Mouse (Mus musculus) urinary bladder, adult 2 months (tissue): Measurements from ENCODE around the gene Sgtb. TPM values are rescaled to one million over a fixed set of nuclear protein-coding genes. Genes with fewer than 3 reads are reported as not detected.

Experiments used
- DNase-seq: peaks from one replicate; pipeline ENCODE4 v3.0.0; 2022; ENCODE audit warnings: low spot score
- polyA plus RNA-seq: library from polyadenylated mRNA; depleted of rRNA; stranded (reverse); fragments of >200 nt; gene quantifications from 2 replicates; pipeline ENCODE4 v1.2.3, GENCODE M21; 2012; rRNA removed

Gene Sgtb
- polyA plus RNA-seq, 1 experiment: 2.7 TPM

DNA sequence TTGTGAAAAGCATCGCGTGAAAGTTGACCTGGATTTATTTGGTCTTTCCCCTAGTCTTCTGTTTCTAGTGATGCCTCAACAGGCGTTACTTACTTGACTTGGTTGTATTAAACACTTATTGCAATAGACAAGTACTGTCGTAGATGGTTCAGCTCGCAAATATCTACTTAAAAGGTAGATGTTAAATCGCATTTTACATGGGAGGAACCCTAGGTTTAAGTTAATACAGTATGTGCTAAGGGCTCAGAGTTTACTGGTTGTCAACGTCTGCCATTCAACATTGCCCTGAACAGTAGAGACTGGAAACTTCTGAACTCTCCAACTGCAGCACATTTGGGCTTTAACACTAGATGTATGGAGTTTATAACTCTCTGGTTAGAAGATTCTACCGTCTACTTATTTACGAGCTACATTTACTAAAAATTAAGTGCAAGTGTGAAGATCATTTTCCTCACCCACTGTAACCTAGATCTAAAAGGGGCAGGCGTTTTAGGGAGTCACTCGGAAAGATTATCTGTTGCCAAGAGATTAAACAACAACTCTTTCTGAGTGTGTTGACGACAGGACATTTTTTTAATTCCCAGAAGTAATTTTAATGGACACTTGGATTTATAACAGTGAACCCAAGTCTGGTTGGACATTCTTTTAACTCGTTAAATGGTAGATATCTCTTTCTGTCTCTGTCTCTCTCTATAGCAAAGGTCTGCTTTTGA lies 69.8 kb downstream of the Sgtb start:
- no peak for DNase-seq

DNA sequence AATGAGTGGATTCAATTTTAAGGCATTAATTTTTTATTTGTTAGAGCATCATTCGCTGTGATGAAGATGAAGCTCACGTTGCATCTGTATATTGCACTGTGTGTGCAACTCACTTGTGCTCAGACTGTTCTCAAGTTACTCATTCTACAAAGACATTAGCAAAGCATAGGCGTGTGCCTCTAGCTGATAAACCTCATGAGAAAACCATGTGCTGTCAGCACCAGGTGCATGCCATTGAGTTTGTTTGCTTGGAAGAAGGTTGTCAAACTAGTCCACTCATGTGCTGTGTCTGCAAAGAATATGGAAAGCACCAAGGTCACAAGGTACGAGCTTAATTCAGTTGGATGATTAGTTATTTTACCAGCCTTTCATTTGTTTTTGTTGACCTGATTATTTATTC lies 77.8 kb downstream of the Sgtb start:
- DNase-seq: no peak

Other genes with a start within 250 kb of the Sgtb start
- 30.7 and 38.8 TPM in 2 replicates for gene Erbin, start 189.2 kb upstream of the Sgtb start, polyA plus RNA-seq
- 12.6 and 13.0 TPM in 2 replicates for gene Nln, start 127 bp upstream of the Sgtb start, polyA plus RNA-seq
- 24.3 and 25.0 TPM in 2 replicates for gene Trappc13, start 68.7 kb downstream of the Sgtb start, polyA plus RNA-seq
- 15.7 and 17.0 TPM in 2 replicates for gene Trim23, start 69.1 kb downstream of the Sgtb start, polyA plus RNA-seq
- gene Cenpk, start 118.9 kb downstream of the Sgtb start, polyA plus RNA-seq: 1.9 and 2.2 TPM in 2 replicates
- 5.1 and 7.9 TPM in 2 replicates for gene Ppwd1, start 119.1 kb downstream of the Sgtb start, polyA plus RNA-seq
- gene Adamts6, start 178.1 kb downstream of the Sgtb start, polyA plus RNA-seq: 10.0 and 10.4 TPM in 2 replicates